Mouse (Mus musculus) ES-Bruce4 (cell line): ENCODE measurements around the gene Ddc.

Experiments used
- CTCF ChIP-seq: IDR thresholded peaks from one replicate; pipeline ENCODE4 v1.8.1; 2011; ENCODE audit warnings: low read depth, low read length
- EP300 ChIP-seq: IDR thresholded peaks from 2 replicates; pipeline ENCODE4 v1.6.1; 2011; ENCODE audit warnings: low read depth, low read length; ENCODE audit not compliant: insufficient read depth

- no peak for TF ChIP-seq CTCF
- no peak for TF ChIP-seq EP300
Observed at GRCm38 (mm10) chr11:11873023-11873908, 24.7 kb downstream of the Ddc start.
